Mouse (Mus musculus) brain, adult 2 months (tissue): ENCODE measurements around the gene Pabpc4.
A peak's percentile ranks its signal among the peaks of the same experiment; 100 is the strongest.
"Not testable (repeated sequence)": the region's sequence is repeated elsewhere in the genome, so short reads cannot be mapped to it uniquely, and the experiment has no call there.

Source experiments
- DNase-seq: peaks from one replicate; pipeline ENCODE4 v3.0.0; 2011; ENCODE audit warnings: low read depth, low spot score

Pabpc4 gene

GRCm38 (mm10) chr4:123297195-123297960 is 35.2 kb downstream of the Pabpc4 start:
- DNase-seq: no peak

GRCm38 (mm10) chr4:123298226-123298625 is 36.1 kb downstream of the Pabpc4 start:
- no peak for DNase-seq

- DNase-seq: peak; percentile 53
These were observed 37.0 kb downstream of the Pabpc4 start for GRCm38 (mm10) chr4:123298980-123299670.

DNA sequence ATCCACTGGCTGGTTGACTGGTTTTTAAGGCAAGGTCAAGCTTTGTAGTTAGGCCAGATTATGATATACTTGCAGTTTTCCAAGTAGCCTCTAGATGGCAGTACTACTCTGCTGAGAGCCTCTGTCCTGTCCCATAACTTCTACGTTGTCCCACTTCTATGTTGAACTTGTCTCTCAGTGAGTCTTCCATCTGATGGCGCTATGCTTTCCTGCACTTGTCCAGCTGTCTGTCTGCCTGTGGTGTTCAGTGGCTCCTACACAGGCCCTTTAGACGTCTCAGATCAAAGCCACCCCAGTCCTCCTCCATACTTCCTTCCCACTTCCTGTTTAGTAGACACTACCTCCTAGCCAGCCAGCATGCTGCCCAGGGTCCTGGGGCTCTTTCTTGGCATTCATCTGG is 43.6 kb downstream of the Pabpc4 start:
- DNase-seq: peak; percentile 68

DNA sequence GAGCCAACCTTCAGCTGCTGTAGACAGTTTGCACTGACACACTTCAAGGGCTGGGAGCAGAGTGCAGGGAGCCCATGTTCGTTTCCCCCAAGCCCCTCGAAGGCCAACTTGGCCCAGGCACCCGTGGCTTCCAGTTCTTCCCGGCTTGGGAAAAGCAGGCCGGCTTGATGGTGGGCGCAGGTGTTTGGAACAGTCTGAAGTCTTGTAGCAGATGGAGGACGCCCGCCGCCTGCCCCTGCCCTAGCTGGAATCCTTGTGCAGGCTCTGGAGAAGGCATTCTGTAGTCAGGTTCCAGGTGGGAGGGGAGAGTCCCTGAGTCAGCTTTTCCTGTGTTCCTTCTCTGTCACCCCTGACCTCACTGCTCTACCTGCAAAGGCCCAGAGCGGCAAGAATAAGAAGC is 44.8 kb downstream of the Pabpc4 start:
- peak; percentile 61 for DNase-seq

- DNase-seq: no peak
These were observed 46.1 kb downstream of the Pabpc4 start for GRCm38 (mm10) chr4:123308292-123308691.

- DNase-seq: no peak
These were observed 49.7 kb downstream of the Pabpc4 start for GRCm38 (mm10) chr4:123311845-123312244.

DNA sequence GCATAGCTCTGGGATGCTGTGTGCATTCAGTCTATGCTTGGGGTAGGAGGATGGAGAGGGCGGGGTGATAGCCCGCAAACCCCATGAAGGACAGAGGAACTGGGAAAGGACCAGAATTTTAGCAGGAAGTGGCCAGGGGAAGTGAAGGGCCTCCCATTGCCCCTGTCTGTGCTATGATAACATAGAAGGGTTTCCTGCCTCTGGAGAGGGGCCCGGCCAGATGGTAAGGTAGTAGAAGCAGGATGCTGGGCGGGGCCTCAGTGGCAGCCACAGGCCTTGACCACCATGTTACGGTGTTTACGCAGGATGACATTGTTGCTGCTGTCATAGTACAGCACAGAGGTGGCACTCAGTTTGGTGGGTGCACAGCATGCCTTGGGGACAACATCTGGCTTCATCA is 50.9 kb downstream of the Pabpc4 start:
- no peak for DNase-seq

- DNase-seq: no peak
These were observed 52.3 kb downstream of the Pabpc4 start for GRCm38 (mm10) chr4:123314497-123314896.

- DNase-seq: not testable (repeated sequence)
These were observed 60.8 kb downstream of the Pabpc4 start for GRCm38 (mm10) chr4:123322910-123323309.

DNA sequence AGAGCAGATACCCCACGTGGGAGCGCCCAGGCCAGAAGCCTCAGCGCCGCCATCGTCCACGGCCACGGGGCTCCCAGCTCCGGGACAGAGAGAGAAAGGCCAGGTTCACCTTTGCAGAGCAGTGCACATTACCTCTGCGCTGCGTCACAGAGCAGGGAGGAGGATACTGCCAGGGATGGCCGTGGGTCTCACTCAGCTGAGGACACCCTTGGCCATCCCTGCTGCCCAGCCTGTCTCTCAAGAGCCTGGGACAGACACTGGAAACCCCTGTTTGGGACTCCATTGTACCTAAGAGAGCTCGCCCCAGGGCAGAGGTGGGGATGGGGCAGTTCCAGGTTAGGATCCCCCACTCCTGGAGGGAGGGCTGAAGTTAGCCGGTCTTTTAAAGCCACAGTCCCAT is 61.4 kb downstream of the Pabpc4 start, which contains the start of gene Oxct2a:
Oxct2a (minus strand) TSS at position 101 of the 400 bp plus-strand sequence.
- no peak for DNase-seq

DNA sequence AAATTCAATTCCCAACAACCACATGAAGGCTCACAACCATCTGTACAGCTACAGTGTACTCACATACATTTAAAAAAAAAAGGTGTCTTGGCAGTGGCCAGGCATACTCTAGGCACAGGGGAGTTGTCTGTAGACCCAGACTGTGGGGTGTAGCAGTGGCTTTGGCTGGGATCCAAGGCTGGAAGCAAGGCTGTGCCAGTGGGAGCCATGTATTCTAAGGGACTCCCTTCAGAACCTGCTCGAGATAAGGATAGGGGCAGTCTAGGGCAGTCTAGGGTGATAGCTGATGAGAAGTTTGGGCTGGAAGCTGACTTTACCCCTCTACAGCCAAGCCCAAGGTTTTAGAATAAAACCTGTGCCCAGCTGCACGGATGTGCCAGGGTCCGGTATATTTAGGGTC is 63.9 kb downstream of the Pabpc4 start:
- no peak for DNase-seq

GRCm38 (mm10) chr4:123327630-123328029 is 65.5 kb downstream of the Pabpc4 start:
- no peak for DNase-seq

DNA sequence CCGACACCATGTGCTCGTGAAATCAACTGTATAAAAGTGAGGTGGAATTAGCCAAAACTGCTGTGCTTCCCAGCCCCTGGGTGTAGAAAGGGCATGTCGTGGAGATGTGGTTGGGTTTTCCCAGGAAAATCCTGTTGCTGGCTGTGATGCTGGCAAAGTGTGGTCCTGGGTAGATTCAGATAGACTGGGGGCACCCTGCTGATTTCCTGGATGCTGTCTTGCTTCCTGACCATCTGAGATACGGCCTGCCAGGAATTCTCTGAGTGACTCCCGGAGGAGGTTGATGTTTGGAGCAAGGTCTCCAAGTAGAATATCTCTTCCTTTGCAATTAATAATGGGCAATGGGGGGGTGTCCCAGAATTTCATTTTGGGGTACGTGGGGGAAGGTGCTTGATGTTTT is 66.8 kb downstream of the Pabpc4 start:
- peak; percentile 46 for DNase-seq

DNA sequence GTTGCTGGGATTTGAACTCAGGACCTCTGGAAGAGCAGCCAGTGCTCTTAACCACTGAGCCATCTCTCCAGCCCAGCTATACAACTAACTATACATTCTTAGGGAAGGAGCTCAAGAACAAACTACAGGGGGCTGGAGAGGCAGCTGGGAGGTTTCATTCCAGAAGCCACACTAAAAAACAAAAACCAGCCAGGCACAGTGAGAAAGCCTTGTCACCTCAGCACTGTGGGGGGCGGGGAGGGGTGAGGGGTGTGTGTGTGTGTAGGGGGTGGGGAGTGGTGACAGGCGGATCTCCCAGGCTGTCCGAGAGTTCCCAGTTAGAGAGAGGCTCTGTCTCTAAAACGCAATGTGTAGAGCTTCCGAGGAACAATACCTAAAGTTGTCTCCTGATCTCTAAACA is 69.2 kb downstream of the Pabpc4 start:
- DNase-seq: no peak

DNA sequence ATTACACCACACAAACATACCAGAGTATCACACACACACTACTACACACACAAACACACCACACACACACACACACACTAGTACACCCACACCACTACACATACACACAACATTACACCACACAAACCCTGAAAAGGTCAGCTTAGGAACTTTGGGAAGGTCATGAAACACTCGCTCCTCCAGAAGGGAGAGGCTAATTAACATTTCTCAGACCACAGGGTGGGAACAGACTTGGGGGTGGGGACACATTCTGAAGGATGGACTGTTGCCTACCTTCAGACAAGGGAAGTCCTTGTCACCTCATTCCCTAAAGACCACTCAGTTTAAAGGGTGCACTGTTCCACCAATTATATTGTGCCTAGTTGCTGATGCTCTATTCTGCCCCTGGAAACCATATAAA is 69.8 kb downstream of the Pabpc4 start:
- DNase-seq: not testable (repeated sequence)

GRCm38 (mm10) chr4:123333151-123333550 is 71.0 kb downstream of the Pabpc4 start:
- DNase-seq: no peak

DNA sequence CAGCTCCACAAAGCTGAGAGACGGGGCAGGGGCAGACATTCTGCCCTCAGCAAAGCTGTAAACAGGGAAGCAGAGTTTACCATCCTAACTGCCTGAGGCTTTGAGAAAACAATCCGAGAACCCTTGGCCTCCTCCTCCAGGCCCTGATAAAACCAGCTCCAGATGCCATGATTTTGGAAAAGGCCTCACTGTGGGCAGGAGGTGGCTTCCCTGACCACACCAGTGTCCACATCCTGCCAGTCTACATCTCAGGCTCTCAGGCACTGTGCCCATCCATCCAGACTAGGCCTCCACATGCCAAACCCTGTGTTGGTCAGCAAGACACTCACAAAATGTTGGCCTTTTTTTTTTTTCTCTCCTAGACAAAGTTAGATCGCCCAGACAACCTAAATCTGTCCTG is 72.0 kb downstream of the Pabpc4 start:
- no peak for DNase-seq

DNA sequence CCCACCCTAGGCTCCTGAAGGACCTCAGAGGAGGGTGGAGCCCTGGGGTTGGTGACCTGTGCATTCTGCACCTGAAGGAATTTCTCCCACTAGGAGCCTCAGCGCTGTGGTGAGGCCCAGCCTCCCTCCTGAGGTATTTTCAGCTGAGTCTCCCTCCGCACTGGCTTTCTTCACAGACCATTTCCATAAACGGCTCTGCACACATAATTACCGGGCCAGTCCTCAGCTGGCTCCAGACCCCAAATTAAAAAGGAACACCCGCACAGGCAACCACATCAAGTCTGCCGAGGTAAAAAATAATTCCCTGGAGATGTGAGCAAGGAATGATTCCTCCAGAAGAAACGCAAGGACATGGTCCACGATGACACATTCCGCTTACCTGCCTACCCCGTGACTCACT is 73.1 kb downstream of the Pabpc4 start:
- DNase-seq: peak; percentile 20

GRCm38 (mm10) chr4:123335796-123336585 is 73.8 kb downstream of the Pabpc4 start:
- DNase-seq: no peak

DNA sequence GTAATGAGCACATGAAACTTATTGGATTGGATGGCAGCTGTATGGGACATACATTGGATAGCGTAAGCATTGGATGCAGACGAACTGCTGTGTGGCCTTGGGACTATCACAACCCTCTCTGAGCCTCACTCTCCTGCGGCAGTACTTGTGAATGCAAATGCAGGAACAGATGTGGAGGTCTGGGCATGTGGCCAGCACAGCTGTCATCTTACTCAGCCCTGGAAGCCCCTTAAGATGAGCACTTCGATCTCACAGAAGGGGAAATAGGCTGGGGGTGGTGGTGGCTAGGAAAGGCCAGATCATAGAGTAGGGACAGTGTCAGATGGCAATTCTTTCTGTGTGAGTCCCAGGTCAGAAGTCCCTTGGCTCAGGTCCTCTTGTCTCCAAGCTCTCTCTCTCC is 75.5 kb downstream of the Pabpc4 start:
- no peak for DNase-seq

DNA sequence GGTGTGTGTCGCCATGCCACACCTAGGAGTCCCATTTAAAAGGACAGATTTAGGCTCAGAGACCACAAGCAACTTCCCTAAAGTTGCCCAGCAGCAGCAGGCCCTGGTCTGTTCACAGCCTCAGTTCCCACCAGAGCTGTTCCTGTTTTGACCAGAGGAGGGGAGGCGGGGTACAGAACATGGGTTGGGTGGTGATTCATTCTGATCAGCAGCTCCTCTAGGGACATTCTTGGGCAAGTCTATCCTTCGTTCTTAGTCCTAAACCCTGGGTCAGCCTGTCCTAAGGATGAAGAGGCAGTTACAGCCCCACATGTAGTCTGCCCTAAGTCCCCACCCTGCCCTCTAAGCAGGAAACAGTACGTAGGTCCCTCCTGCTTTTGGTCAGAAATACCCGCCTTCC is 78.1 kb downstream of the Pabpc4 start:
- DNase-seq: no peak
